Mouse (Mus musculus) megakaryocyte-erythroid progenitor cell, adult 5 weeks (primary cell): ENCODE measurements around the gene Gm8922. TPM values are rescaled to one million over a fixed set of nuclear protein-coding genes. Genes with fewer than 3 reads are reported as not detected.

Experiments used
- polyA plus RNA-seq: library from polyadenylated mRNA; stranded (reverse); fragments of >175 nt; gene quantifications from 2 replicates; pipeline ENCODE4 v1.2.3, GENCODE M21; 2012

The Gm8922 gene
- not detected in 2 replicates for polyA plus RNA-seq

GRCm38 (mm10) chr5:11681659-11682058, at the start of gene Gm8922:
Gm8922 (plus strand) TSS chr5:11681959.

Other genes with a start within 250 kb of the Gm8922 start
- gene Gm8906, start 179.3 kb upstream of the Gm8922 start, polyA plus RNA-seq: 0.28 TPM in 1 of 2 replicates, not detected in the other
- not detected in 2 replicates for gene Gm6460, start 87.0 kb upstream of the Gm8922 start, polyA plus RNA-seq
- not detected in 2 replicates for gene Gm8926, start 88.6 kb downstream of the Gm8922 start, polyA plus RNA-seq
- not detected in 2 replicates for gene Gm6465, start 163.6 kb downstream of the Gm8922 start, polyA plus RNA-seq
- gene 4933402N22Rik, start 236.1 kb downstream of the Gm8922 start, polyA plus RNA-seq: not detected in 2 replicates